Mouse (Mus musculus) spleen, postnatal 4 days (tissue): ENCODE results near the gene Pbx2.

Source experiments
- DNase-seq, 2 experiments: peaks; one replicate each; pipeline ENCODE4 v3.0.0; 2022; ENCODE audit warnings: low spot score in 2 of 2

The Pbx2 gene

GRCm38 (mm10) chr17:34578070-34578469, 13.0 kb upstream of the Pbx2 start:
- no peak for DNase-seq

GRCm38 (mm10) chr17:34582528-34582927, 8.5 kb upstream of the Pbx2 start:
- no peak for DNase-seq

- no peak for DNase-seq
Measured at GRCm38 (mm10) chr17:34583397-34583796, 7.7 kb upstream of the Pbx2 start.

- no peak for DNase-seq
Measured at GRCm38 (mm10) chr17:34583819-34584218, 7.2 kb upstream of the Pbx2 start.

GRCm38 (mm10) chr17:34585121-34585520, 5.9 kb upstream of the Pbx2 start:
- no peak for DNase-seq

GRCm38 (mm10) chr17:34585877-34586771, 4.9 kb upstream of the Pbx2 start:
- DNase-seq, result no peak

GRCm38 (mm10) chr17:34586796-34587422, 4.2 kb upstream of the Pbx2 start:
- DNase-seq, result peak; percentile 82 to 91

- DNase-seq, result peak; percentile 97 to 98
Measured at GRCm38 (mm10) chr17:34587423-34587811, 3.6 kb upstream of the Pbx2 start.

GRCm38 (mm10) chr17:34587814-34588213, 3.3 kb upstream of the Pbx2 start:
- no peak for DNase-seq

GRCm38 (mm10) chr17:34588767-34589166, 2.3 kb upstream of the Pbx2 start:
- DNase-seq, result no peak

GRCm38 (mm10) chr17:34589206-34589605, 1.9 kb upstream of the Pbx2 start:
- no peak for DNase-seq

GRCm38 (mm10) chr17:34589681-34590101, 1.4 kb upstream of the Pbx2 start, which contains the start of gene Gpsm3:
TSS of gene Gpsm3 (plus strand) at chr17:34589806.
- DNase-seq, result peak; percentile 50 to 78

GRCm38 (mm10) chr17:34590154-34590987, 695 bp upstream of the Pbx2 start:
- DNase-seq, result peak in 1 of 2 experiments; percentile 72

GRCm38 (mm10) chr17:34591994-34592375, 919 bp downstream of the Pbx2 start:
- DNase-seq, result peak; percentile 90 to 95

GRCm38 (mm10) chr17:34592581-34593549, 1.8 kb downstream of the Pbx2 start:
- DNase-seq, result peak in 1 of 2 experiments; percentile 68

GRCm38 (mm10) chr17:34593752-34594525, 2.9 kb downstream of the Pbx2 start:
- DNase-seq, result no peak

GRCm38 (mm10) chr17:34596098-34596497, 5.0 kb downstream of the Pbx2 start:
- DNase-seq, result no peak

- DNase-seq, result no peak
Measured at GRCm38 (mm10) chr17:34597566-34598095, 6.6 kb downstream of the Pbx2 start, which contains the start of gene Ager. TSS of gene Ager (plus strand) at chr17:34597862.

- no peak for DNase-seq
Measured at GRCm38 (mm10) chr17:34599891-34600290, 8.8 kb downstream of the Pbx2 start.

- peak in 1 of 2 experiments; percentile 13 for DNase-seq
Measured at GRCm38 (mm10) chr17:34601796-34602195, 10.7 kb downstream of the Pbx2 start.
